Mouse (Mus musculus) kidney, adult 2 months (tissue): ENCODE measurements around the gene Dkk2.

Experiments
- CTCF ChIP-seq: fragments of 200-500 bp; conservative IDR thresholded peaks from 2 replicates; pipeline ENCODE4 v1.5.1; 2011; ENCODE audit warnings: low read depth, mild to moderate bottlenecking, control low read depth, low read length, moderate library complexity, mixed read lengths; ENCODE audit not compliant: insufficient read depth, insufficient read length
- POLR2A ChIP-seq: fragments of 200-500 bp; IDR thresholded peaks from one replicate; pipeline ENCODE4 v1.6.1; 2011; ENCODE audit warnings: low read depth, low read length, control low read depth

DNA sequence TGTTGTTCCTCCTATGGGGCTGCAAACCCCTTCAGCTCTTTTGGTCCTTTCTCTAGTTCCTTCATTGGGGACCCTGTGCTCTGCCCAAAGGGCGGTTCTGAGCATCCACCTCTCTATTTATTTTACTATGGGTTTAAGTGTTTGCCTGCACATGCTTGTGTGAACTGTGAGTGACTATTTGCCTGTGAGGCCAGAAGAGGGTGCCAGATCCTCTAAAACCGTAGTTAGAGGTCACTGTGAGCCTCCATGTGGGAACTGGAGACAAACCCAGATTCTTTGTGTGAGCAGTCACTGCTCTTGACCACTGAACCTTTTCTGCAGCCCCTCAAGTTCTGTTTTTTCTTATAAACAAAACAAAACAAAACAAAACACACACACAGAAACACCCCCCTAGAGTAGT lies 14.1 kb upstream of the Dkk2 start:
- TF ChIP-seq CTCF (peak; percentile 61), POLR2A (no peak)
